Mouse (Mus musculus) heart, postnatal 0 days (tissue): Measurements from ENCODE around the gene Gna11.

ENCODE experiments used
- CTCF ChIP-seq: IDR thresholded peaks from 2 replicates; pipeline ENCODE4 v1.5.1; 2016; ENCODE audit warnings: antibody characterized with exemption, control low read depth, low read depth
- EP300 ChIP-seq: IDR thresholded peaks from 2 replicates; pipeline ENCODE4 v1.6.1; 2016; ENCODE audit warnings: antibody characterized with exemption, low read depth

- TF ChIP-seq EP300 (no peak), CTCF (no peak)
Measured at GRCm38 (mm10) chr10:81494260-81495041, 50.5 kb downstream of the Gna11 start.
